Mouse (Mus musculus) MEL (cell line): ENCODE results near the gene Gzmm. TPM values are rescaled to one million over a fixed set of nuclear protein-coding genes. Genes with fewer than 3 reads are reported as not detected.

ENCODE experiments used
- DNase-seq: peaks from one replicate; pipeline ENCODE4 v3.0.0; 2011; ENCODE audit warnings: low read depth, low spot score
- H3K27ac ChIP-seq: 2 replicates; pipeline ENCODE4 v1.5.1; 2012; ENCODE audit warnings: low read depth, mild to moderate bottlenecking, control low read depth, low read length, moderate library complexity; ENCODE audit not compliant: control insufficient read depth
- H3K27me3 ChIP-seq, 2 experiments: fragments of 150-350 bp in 1 of 2; sonication (generic) in 1 of 2; 2 replicates each; pipeline ENCODE4 v1.6.1; 2012; ENCODE audit warnings: low read length in 2 of 2, mild to moderate bottlenecking in 2 of 2, improper control_type of control experiment in 1 of 2, moderate library complexity in 1 of 2; ENCODE audit not compliant: insufficient read depth in 2 of 2, control insufficient read depth in 1 of 2
- H3K36me3 ChIP-seq, 2 experiments: 2 replicates each; pipeline ENCODE4 v1.6.1; 2012 to 2014; ENCODE audit warnings: low read length in 2 of 2, improper control_type of control experiment in 1 of 2, inconsistent platforms in 1 of 2, mild to moderate bottlenecking in 1 of 2; ENCODE audit not compliant: insufficient read depth in 2 of 2, control insufficient read depth in 1 of 2
- H3K4me1 ChIP-seq, 2 experiments: fragments of 150-350 bp in 1 of 2; sonication (generic) in 1 of 2; 2 replicates each; pipeline ENCODE4 v1.6.1; 2012; ENCODE audit warnings: low read length in 2 of 2, improper control_type of control experiment in 1 of 2, mild to moderate bottlenecking in 1 of 2; ENCODE audit not compliant: insufficient read depth in 2 of 2, control insufficient read depth in 1 of 2
- H3K4me3 ChIP-seq, 2 experiments: fragments of 150-350 bp in 1 of 2; sonication (generic) in 1 of 2; 2 replicates each; pipeline ENCODE4 v1.5.1; 2012; ENCODE audit warnings: low read depth in 2 of 2, low read length in 2 of 2, mild to moderate bottlenecking in 2 of 2, moderate library complexity in 2 of 2, control low read depth in 1 of 2, improper control_type of control experiment in 1 of 2; ENCODE audit not compliant: control insufficient read depth in 1 of 2, insufficient read depth in 1 of 2
- H3K79me2 ChIP-seq: 2 replicates; pipeline ENCODE4 v1.6.1; 2012; ENCODE audit warnings: mild to moderate bottlenecking, low read length, moderate library complexity; ENCODE audit not compliant: control insufficient read depth, poor library complexity, insufficient read depth
- H3K9ac ChIP-seq: 2 replicates; pipeline ENCODE4 v1.6.1; 2012; ENCODE audit warnings: low read depth, mild to moderate bottlenecking, control low read depth, low read length, moderate library complexity; ENCODE audit not compliant: control insufficient read depth, poor library complexity, severe bottlenecking
- H3K9me3 ChIP-seq: fragments of 150-350 bp; sonication (generic); replicated peaks from 2 replicates; pipeline ENCODE4 v1.6.1; 2012; ENCODE audit warnings: mild to moderate bottlenecking, low read length, improper control_type of control experiment, moderate library complexity; ENCODE audit not compliant: insufficient read depth
- BHLHE40 ChIP-seq: IDR thresholded peaks from 2 replicates; pipeline ENCODE4 v1.6.1; 2012; ENCODE audit warnings: low read depth, mild to moderate bottlenecking, inconsistent platforms, low read length, improper control_type of control experiment, borderline replicate concordance
- CHD2 ChIP-seq: IDR thresholded peaks from 2 replicates; pipeline ENCODE4 v1.6.1; 2011; ENCODE audit warnings: low read length, improper control_type of control experiment
- CTCF ChIP-seq, 3 experiments: IDR thresholded peaks in 2 of 3; conservative IDR thresholded peaks in 1 of 3; 2 replicates each; pipeline ENCODE4 v1.5.1; 2011 to 2012; ENCODE audit warnings: low read length in 3 of 3, low read depth in 2 of 3, mild to moderate bottlenecking in 2 of 3, improper control_type of control experiment in 1 of 3, inconsistent platforms in 1 of 3, mixed read lengths in 1 of 3, moderate library complexity in 1 of 3; ENCODE audit not compliant: control insufficient read depth in 1 of 3, insufficient read depth in 1 of 3, poor library complexity in 1 of 3, severe bottlenecking in 1 of 3
- E2F4 ChIP-seq: IDR thresholded peaks from 2 replicates; pipeline ENCODE4 v1.6.1; 2011; ENCODE audit warnings: low read depth, low read length, improper control_type of control experiment, borderline replicate concordance
- EP300 ChIP-seq, 2 experiments: IDR thresholded peaks; 2 replicates each; pipeline ENCODE4 v1.6.1; 2011; ENCODE audit warnings: improper control_type of control experiment in 2 of 2, low read length in 2 of 2, low read depth in 1 of 2, mild to moderate bottlenecking in 1 of 2
- ETS1 ChIP-seq: IDR thresholded peaks from 2 replicates; pipeline ENCODE4 v1.6.1; 2012; ENCODE audit warnings: low read depth, mild to moderate bottlenecking, inconsistent platforms, low read length, improper control_type of control experiment, moderate library complexity
- GABPA ChIP-seq: IDR thresholded peaks from 2 replicates; pipeline ENCODE4 v1.6.1; 2012; ENCODE audit warnings: low read depth, mild to moderate bottlenecking, inconsistent platforms, low read length, improper control_type of control experiment, moderate library complexity
- GATA1 ChIP-seq: IDR thresholded peaks from 2 replicates; pipeline ENCODE4 v1.6.1; 2011; ENCODE audit warnings: low read depth, low read length, improper control_type of control experiment
- HCFC1 ChIP-seq: IDR thresholded peaks from 2 replicates; pipeline ENCODE4 v1.6.1; 2012; ENCODE audit warnings: low read depth, mild to moderate bottlenecking, inconsistent platforms, low read length, improper control_type of control experiment, moderate library complexity
- KAT2A ChIP-seq: conservative IDR thresholded peaks from 2 replicates; pipeline ENCODE4 v1.6.1; 2012; ENCODE audit warnings: low read depth, low read length, improper control_type of control experiment, inconsistent platforms
- MAFK ChIP-seq: IDR thresholded peaks from 2 replicates; pipeline ENCODE4 v1.6.1; 2011; ENCODE audit warnings: low read depth, mild to moderate bottlenecking, low read length, improper control_type of control experiment, borderline replicate concordance
- MAZ ChIP-seq: IDR thresholded peaks from 2 replicates; pipeline ENCODE4 v1.6.1; 2012; ENCODE audit warnings: low read depth, mild to moderate bottlenecking, inconsistent platforms, low read length, improper control_type of control experiment
- MYC ChIP-seq: IDR thresholded peaks from 2 replicates; pipeline ENCODE4 v1.6.1; 2011; ENCODE audit warnings: low read depth, mild to moderate bottlenecking, low read length, improper control_type of control experiment, moderate library complexity
- NELFE ChIP-seq: IDR thresholded peaks from 2 replicates; pipeline ENCODE4 v1.6.1; 2011; ENCODE audit warnings: low read depth, low read length, improper control_type of control experiment
- NRF1 ChIP-seq: IDR thresholded peaks from 2 replicates; pipeline ENCODE4 v1.6.1; 2014; ENCODE audit warnings: low read depth, mild to moderate bottlenecking, inconsistent platforms, low read length, improper control_type of control experiment, moderate library complexity; ENCODE audit not compliant: poor library complexity, insufficient read depth, severe bottlenecking
- POLR2AphosphoS2 ChIP-seq: IDR thresholded peaks from 2 replicates; pipeline ENCODE4 v1.6.1; 2011; ENCODE audit warnings: low read length, improper control_type of control experiment
- POLR2AphosphoS5 ChIP-seq: IDR thresholded peaks from 2 replicates; pipeline ENCODE4 v1.6.1; 2012; ENCODE audit warnings: low read depth, borderline replicate concordance, mild to moderate bottlenecking, inconsistent platforms, low read length, moderate library complexity, mixed read lengths
- RAD21 ChIP-seq: IDR thresholded peaks from 2 replicates; pipeline ENCODE4 v1.6.1; 2011; ENCODE audit warnings: mild to moderate bottlenecking, low read depth, low read length, improper control_type of control experiment
- SMC3 ChIP-seq: IDR thresholded peaks from 2 replicates; pipeline ENCODE4 v1.6.1; 2011; ENCODE audit warnings: low read depth, low read length, improper control_type of control experiment
- TAL1 ChIP-seq: IDR thresholded peaks from 2 replicates; pipeline ENCODE4 v1.6.1; 2012; ENCODE audit warnings: mild to moderate bottlenecking, inconsistent platforms, low read length, moderate library complexity, mixed read lengths
- TBP ChIP-seq: IDR thresholded peaks from 2 replicates; pipeline ENCODE4 v1.8.0; 2011; ENCODE audit warnings: low read depth, low read length, improper control_type of control experiment
- polyA plus RNA-seq, 2 experiments: library from polyadenylated mRNA; stranded (reverse) in 1 of 2; unstranded in 1 of 2; fragments of >175 nt in 1 of 2; fragments of >200 nt in 1 of 2; gene quantifications; 2 replicates each; pipeline versions ENCODE4 v1.2.1 to v1.2.4; 2012; ENCODE audit warnings: low replicate concordance in 2 of 2, low read depth in 1 of 2; ENCODE audit not compliant: insufficient read length in 2 of 2, insufficient read depth in 1 of 2, missing spikeins in 1 of 2
- total RNA-seq: library from RNA; depleted of rRNA; stranded (reverse); fragments of 300-350 nt; gene quantifications from 2 replicates; pipeline ENCODE4 v1.2.3, GENCODE M21; 2012

Gzmm gene
- total and polyA plus RNA-seq, 3 experiments, result 2.3 to 2.5 TPM; not detected in 1

DNA sequence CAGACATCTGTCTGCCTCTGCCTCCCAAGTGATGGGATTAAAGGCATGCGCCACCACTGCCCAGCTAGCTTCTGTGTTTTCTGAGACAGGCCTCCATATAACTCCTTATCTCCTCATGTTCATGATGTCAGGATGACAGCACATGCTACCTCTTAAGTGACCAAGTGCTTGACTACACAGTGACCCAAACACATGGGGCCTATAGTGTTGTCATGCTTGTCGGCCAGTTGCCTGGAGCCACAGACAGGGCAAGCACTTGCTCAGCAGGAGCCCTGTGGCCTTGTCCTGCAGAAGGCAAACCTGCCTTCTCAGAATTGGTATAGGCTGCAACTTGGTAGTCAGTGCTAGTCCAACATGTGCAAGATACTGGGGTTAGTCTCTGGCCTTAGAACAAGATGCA, 2.6 kb upstream of the Gzmm start (continued):
- no peak for TF ChIP-seq NRF1

GRCm38 (mm10) chr10:79686691-79687090, 2.1 kb upstream of the Gzmm start:
- no peak overlapping the region for H3K9ac ChIP-seq
- peaks cover 32% of the 10 kb centered on the region for H3K79me2 ChIP-seq
- H3K27ac ChIP-seq, result no peak overlapping the region
- no peak for TF ChIP-seq NELFE
- TF ChIP-seq MAFK, result no peak
- TF ChIP-seq BHLHE40, result no peak
- TF ChIP-seq POLR2AphosphoS5, result no peak
- TF ChIP-seq MAZ, result no peak
- TF ChIP-seq RAD21, result no peak
- TF ChIP-seq EP300 (IDR thresholded peaks at IDR 0.05; ENCODE audit: low read depth in 1 of 2, low read length in 2 of 2), result no peak
- no peak for TF ChIP-seq CTCF (IDR thresholded peaks at IDR 0.05 in 2 of 3, conservative IDR thresholded peaks at IDR 0.05 in 1 of 3; ENCODE audit: control insufficient read depth in 1 of 3, insufficient read depth in 1 of 3, low read depth in 2 of 3, low read length in 3 of 3, poor library complexity in 1 of 3, severe bottlenecking in 1 of 3)
- no peak for TF ChIP-seq KAT2A
- TF ChIP-seq TAL1, result no peak
- TF ChIP-seq ETS1, result no peak
- TF ChIP-seq GATA1, result no peak
- no peak for TF ChIP-seq HCFC1
- TF ChIP-seq TBP, result no peak
- TF ChIP-seq GABPA, result no peak
- TF ChIP-seq POLR2AphosphoS2, result no peak
- TF ChIP-seq SMC3, result no peak
- TF ChIP-seq CHD2, result no peak
- TF ChIP-seq E2F4, result no peak
- TF ChIP-seq MYC, result no peak
- no peak overlapping the region for H3K4me3 ChIP-seq
- H3K36me3 ChIP-seq, result peaks cover 3 to 4% of the 10 kb centered on the region in 2 experiments; a peak in 2 of 4 replicates
- DNase-seq, result no peak
- H3K4me1 ChIP-seq, result peaks cover 2 to 13% of the 10 kb centered on the region in 2 experiments; a peak in 3 of 4 replicates
- H3K27me3 ChIP-seq, result no peaks in the 10 kb centered on the region
- no peaks in the 10 kb centered on the region for H3K9me3 ChIP-seq
